Mouse (Mus musculus) liver, embryonic 15.5 days (tissue): Measurements from ENCODE around the gene Map3k21. TPM values are rescaled to one million over a fixed set of nuclear protein-coding genes. Genes with fewer than 3 reads are reported as not detected.

Source experiments
- ATAC-seq: fragments of 200-750 bp; cut with Nextera tagmentation; 2 replicates; pipeline ENCODE4 v1.8.0; 2017; ENCODE audit warnings: moderate number of reproducible peaks, mild to moderate bottlenecking, moderate library complexity; ENCODE audit not compliant: insufficient read depth
- H3K27ac ChIP-seq: fragments of 300-500 bp; sonication (generic); replicated peaks from 2 replicates; pipeline ENCODE4 v1.5.1; 2015; ENCODE audit warnings: mild to moderate bottlenecking, inconsistent platforms
- H3K27me3 ChIP-seq: fragments of 300-500 bp; sonication (generic); 2 replicates; pipeline ENCODE4 v1.6.1; 2015; ENCODE audit warnings: mild to moderate bottlenecking, inconsistent platforms
- H3K36me3 ChIP-seq: fragments of 300-500 bp; sonication (generic); replicated peaks from 2 replicates; pipeline ENCODE4 v1.6.1; 2015; ENCODE audit warnings: moderate library complexity, mild to moderate bottlenecking, inconsistent platforms
- H3K4me1 ChIP-seq: fragments of 300-500 bp; sonication (generic); replicated peaks from 2 replicates; pipeline ENCODE4 v1.6.1; 2015; ENCODE audit warnings: inconsistent platforms
- H3K4me2 ChIP-seq: fragments of 300-500 bp; sonication (generic); 2 replicates; pipeline ENCODE4 v1.6.1; 2015; ENCODE audit warnings: moderate library complexity, mild to moderate bottlenecking, inconsistent platforms
- H3K4me3 ChIP-seq: fragments of 300-500 bp; sonication (generic); replicated peaks from 2 replicates; pipeline ENCODE4 v1.5.1; 2015; ENCODE audit warnings: mild to moderate bottlenecking, inconsistent platforms
- H3K9ac ChIP-seq: fragments of 300-500 bp; sonication (generic); 2 replicates; pipeline ENCODE4 v1.6.1; 2015; ENCODE audit warnings: moderate library complexity, mild to moderate bottlenecking, inconsistent platforms
- H3K9me3 ChIP-seq: fragments of 300-500 bp; sonication (generic); replicated peaks from 2 replicates; pipeline ENCODE4 v1.6.1; 2016; ENCODE audit warnings: inconsistent platforms
- WGBS: fragments of 180-500 bp; shearing (Covaris S2); methylation state at CpG from one replicate; pipeline ENCODE4 v1.1.7; 2015; ENCODE audit warnings: mixed read lengths; ENCODE audit not compliant: insufficient replicate concordance; 5-methylcytosine and 5-hydroxymethylcytosine counted together
- polyA plus RNA-seq: library from polyadenylated mRNA; unstranded; fragments of >200 nt; fragmentation: Nextera tagmentation; extraction: Ambion mirVana; gene quantifications from 2 replicates; pipeline ENCODE4 v1.2.1, GENCODE M21; 2015

The Map3k21 gene
- 0.07 and 0.20 TPM in 2 replicates for polyA plus RNA-seq

DNA sequence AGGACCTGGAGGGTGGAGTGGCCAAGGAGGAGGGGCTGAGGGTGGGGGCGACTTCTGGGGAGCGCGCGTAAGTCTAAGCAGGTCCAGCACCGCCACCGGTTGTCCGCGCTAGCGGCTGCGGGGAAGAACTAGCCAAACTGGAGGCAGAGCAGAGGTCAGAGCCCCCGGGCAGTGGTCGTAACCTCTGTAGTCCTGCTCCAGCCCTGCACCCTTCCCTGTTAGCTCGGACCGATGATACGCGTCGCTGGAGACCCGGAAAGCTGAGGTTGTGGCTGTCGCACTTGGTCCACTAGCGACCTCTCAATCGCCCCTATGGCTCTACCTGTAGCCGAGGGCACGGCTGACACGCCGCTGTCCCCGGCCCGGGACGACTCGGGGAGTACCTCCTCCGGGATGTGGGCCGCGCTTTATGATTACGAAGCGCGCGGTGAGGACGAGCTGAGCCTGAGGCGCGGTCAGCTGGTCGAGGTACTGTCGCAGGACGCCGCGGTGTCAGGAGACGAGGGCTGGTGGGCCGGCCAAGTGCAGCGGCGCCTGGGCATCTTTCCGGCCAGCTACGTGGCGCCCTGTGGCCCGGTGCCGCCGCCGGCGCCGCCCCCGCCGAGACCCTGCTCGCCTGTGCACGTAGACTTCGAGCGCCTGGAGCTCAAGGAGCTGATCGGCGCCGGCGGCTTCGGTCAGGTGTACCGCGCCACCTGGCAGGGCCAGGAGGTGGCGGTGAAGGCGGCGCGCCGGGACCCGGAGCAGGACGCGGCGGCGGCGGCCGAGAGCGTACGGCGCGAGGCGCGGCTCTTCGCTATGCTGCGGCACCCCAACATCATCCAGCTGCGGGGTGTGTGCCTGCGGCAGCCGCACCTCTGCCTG, at the start of gene Map3k21:
Gene Map3k21 (plus strand): TSS at position 86 of the 864 bp plus-strand sequence.
- H3K4me2 ChIP-seq, result peak within 1 kb of the TSS; percentile 65
- no peaks in the 10 kb centered on the region for H3K9me3 ChIP-seq
- H3K27ac ChIP-seq, result no peak within 1 kb of the TSS
- H3K27me3 ChIP-seq, result peaks cover 58% of the 10 kb centered on the region
- H3K4me3 ChIP-seq, result peak within 1 kb of the TSS; percentile 40
- H3K4me1 ChIP-seq, result 0 out of 2 replicates have a peak, but pooled peaks cover 4% of the 10 kb centered on the region
- ATAC-seq, result no peak
- no peaks in the 10 kb centered on the region for H3K36me3 ChIP-seq
- no peak within 1 kb of the TSS for H3K9ac ChIP-seq
- WGBS, result 1% methylated on average over 91 of the region's 93 CpGs

DNA sequence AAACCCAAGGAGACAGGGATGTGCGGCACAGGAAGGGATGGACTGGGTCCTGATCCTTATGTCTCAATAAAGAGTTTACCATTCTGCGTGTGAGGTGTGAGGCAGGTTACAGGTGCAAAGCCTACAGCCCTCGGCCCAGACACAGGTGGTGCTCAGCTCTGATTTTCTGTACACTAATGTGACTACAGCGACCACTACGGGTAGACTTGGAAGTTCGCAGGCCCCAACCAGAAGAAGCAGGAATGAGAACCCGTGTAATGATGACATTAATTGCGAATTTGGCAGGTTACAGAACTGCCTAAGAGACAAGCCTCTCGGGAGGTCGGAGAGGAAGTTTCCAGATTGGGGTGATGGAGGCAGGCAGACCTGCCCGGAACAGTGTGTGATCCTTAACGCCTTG, 44.1 kb upstream of the Map3k21 start:
- Histone ChIP-seq H3K9ac (no peak overlapping the region), H3K4me1 (peaks cover 12% of the 10 kb centered on the region; the same call in 1 of the 2 replicates)
- 64% methylated on average over 12 of the region's 12 CpGs for WGBS

DNA sequence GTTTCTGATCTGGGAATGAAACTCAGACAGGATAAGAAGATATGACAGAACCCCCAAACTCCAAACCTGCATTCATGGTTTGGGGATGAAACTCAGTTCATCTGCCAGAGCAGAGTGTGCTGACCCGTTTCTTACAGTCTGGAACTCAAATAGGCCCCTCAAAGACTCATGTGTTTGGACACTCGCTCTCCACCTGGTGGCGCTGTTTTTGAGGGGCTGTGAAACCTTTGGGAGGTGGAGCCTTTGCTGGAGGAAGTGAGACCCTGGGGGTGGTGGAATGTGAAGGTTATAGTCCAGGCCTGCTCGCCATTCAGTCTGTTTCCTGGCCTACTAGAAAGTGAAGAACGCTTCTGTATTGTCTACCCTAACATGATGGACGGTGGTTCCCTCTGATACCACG, 41.7 kb upstream of the Map3k21 start:
- H3K9me3 ChIP-seq, result no peaks in the 10 kb centered on the region
- peaks cover 13% of the 10 kb centered on the region; the same call in 1 of the 2 replicates for H3K4me1 ChIP-seq
- H3K9ac ChIP-seq, result no peak overlapping the region
- H3K4me3 ChIP-seq, result no peak overlapping the region
- no peak overlapping the region for H3K4me2 ChIP-seq
- H3K27me3 ChIP-seq, result no peaks in the 10 kb centered on the region
- no peaks in the 10 kb centered on the region for H3K36me3 ChIP-seq
- 49% methylated on average over 7 of the region's 7 CpGs for WGBS
- no peak for ATAC-seq
- no peak overlapping the region for H3K27ac ChIP-seq

More for the DNA sequence above, 44.1 kb upstream of the Map3k21 start:
- no peaks in the 10 kb centered on the region for H3K36me3 ChIP-seq
- H3K27ac ChIP-seq, result no peak overlapping the region
- H3K4me3 ChIP-seq, result no peak overlapping the region
- H3K27me3 ChIP-seq, result no peaks in the 10 kb centered on the region; the same call in 1 of the 2 replicates
- no peak for ATAC-seq
- H3K4me2 ChIP-seq, result no peak overlapping the region
- no peaks in the 10 kb centered on the region for H3K9me3 ChIP-seq

DNA sequence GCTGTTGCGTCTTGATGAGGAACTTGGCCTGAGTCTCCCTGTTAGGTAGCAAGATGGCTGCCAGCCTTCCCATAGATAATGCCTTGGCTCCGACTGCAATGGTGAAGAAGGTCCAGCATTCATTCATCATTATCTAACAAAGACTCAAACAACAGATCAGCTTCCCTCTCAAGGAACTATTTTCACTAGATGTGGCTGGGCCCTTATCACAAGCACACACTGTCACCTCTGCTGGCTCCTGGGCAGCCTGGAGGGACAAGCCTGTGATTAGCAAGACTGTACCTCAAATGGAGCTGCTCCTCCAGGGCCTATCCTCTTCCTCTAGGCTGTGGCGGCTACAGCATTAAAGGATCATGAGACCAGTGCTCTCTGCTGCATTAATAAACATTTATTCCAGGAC, 40.5 kb upstream of the Map3k21 start:
- no peaks in the 10 kb centered on the region for H3K27me3 ChIP-seq
- peak; percentile 75 for ATAC-seq
- H3K9me3 ChIP-seq, result no peaks in the 10 kb centered on the region
- no peak overlapping the region for H3K4me2 ChIP-seq
- H3K9ac ChIP-seq, result no peak overlapping the region
- WGBS, result 27% methylated on average over 3 of the region's 3 CpGs
- H3K27ac ChIP-seq, result no peak overlapping the region
- no peak overlapping the region for H3K4me3 ChIP-seq
- H3K36me3 ChIP-seq, result no peaks in the 10 kb centered on the region
- peaks cover 13% of the 10 kb centered on the region; the same call in 1 of the 2 replicates for H3K4me1 ChIP-seq

DNA sequence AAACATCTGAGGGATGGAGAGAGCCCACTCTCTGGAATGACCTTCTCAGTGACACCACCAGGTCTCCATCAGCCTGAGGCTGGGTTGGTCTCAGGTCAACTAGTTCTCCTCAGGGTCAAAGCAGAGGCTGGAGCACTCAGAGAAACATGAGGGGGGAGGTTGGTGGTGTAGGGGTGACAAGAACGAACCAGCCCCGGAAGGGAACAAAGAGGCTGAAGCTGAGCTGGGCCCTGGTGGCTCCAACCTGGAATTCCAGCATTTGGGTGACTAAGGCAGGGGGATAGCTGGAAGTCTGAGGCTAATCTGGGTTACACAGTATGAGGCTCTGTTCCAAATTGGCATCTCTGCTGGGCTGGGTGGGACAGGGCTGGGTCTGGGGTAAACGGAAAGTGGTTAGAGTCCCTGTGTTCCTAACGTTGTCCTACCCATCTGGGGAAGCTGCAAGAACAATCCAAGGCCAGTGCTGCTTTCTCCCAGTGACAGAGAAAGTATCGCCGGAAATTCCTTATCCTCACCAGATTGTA, 40.0 kb upstream of the Map3k21 start:
- Histone ChIP-seq H3K4me2 (no peak overlapping the region), H3K36me3 (no peaks in the 10 kb centered on the region), H3K27me3 (no peaks in the 10 kb centered on the region), H3K9me3 (no peaks in the 10 kb centered on the region), H3K27ac (no peak overlapping the region), H3K9ac (no peak overlapping the region), H3K4me3 (no peak overlapping the region), H3K4me1 (peaks cover 13% of the 10 kb centered on the region; the same call in 1 of the 2 replicates)
- 25% methylated on average over 6 of the region's 6 CpGs for WGBS
- ATAC-seq, result no peak; the same call in 1 of the 2 replicates

DNA sequence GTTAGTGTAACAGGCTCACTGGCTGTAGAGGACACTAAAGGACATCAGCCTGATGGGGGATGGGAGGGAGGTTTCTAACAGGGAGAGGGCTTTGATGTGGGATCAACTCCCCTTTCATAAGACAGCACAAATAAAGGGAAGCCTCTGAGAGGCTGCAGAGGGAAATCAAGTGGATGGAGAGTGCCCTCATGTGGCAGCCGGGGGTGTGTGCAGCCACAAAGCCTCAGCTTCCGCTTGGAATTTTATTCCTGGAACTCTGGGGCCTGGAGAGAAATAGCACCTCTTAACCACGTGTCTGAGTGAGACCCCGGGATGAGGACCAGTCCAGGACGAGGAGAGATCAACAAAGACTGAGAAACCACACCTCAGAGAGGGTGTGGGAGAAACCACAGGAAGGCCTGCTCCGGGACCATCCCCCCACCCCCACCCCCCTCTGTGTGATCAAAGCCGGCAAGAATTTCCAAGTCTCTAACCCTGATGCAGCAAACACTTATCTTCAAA, 39.4 kb upstream of the Map3k21 start:
- no peak overlapping the region for H3K27ac ChIP-seq
- no peaks in the 10 kb centered on the region for H3K36me3 ChIP-seq
- no peaks in the 10 kb centered on the region for H3K27me3 ChIP-seq
- peak; percentile 35; the same call in 1 of the 2 replicates for ATAC-seq
- H3K9ac ChIP-seq, result no peak overlapping the region
- WGBS, result 2% methylated on average over 7 of the region's 7 CpGs
- no peak overlapping the region for H3K4me3 ChIP-seq
- peaks cover 13% of the 10 kb centered on the region; the same call in 1 of the 2 replicates for H3K4me1 ChIP-seq
- H3K9me3 ChIP-seq, result no peaks in the 10 kb centered on the region
- peak overlapping the region; percentile 20; the same call in 1 of the 2 replicates for H3K4me2 ChIP-seq

DNA sequence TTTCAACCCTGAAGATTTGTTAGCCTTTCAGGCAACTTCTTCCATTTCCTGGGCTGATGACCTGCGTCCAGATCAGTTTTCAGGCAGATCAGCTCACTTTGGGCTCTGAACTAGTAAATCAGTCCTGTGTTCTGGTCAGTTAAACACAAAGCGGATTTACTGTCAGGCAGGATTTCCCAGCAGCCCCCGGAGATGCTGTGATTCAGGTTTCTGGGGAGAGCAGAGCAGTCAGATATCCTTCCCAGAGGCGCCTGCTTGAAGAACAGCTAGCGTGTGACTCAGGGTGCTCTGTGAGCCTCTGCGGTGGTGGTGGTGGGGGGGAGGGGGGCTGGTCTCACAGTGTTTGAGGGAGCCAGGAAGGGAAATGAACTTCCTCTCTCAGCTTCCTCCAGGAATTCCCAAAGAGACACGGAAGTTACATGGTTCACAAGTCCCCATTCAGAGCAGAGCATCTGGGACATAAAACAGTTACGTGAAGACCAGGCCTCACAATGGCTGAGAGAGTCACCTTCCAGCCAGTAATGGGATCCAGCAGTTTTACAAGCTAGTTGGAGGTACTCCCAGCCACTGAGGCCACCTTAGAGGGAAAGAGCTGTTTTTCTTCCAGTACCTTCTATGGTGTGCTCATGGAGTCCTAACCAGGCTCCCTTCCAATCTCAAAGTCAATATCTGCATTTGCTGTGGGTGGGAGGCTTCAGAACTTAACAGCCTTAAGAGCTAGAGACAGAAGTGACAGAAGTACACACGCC, 37.6 kb upstream of the Map3k21 start:
- 51% methylated on average over 9 of the region's 9 CpGs for WGBS
- Histone ChIP-seq H3K9ac (no peak overlapping the region), H3K4me3 (no peak overlapping the region), H3K27ac (no peak overlapping the region), H3K4me1 (peaks cover 13% of the 10 kb centered on the region; the same call in 1 of the 2 replicates), H3K4me2 (no peak overlapping the region), H3K36me3 (no peaks in the 10 kb centered on the region), H3K27me3 (no peaks in the 10 kb centered on the region), H3K9me3 (no peaks in the 10 kb centered on the region)
- no peak for ATAC-seq

DNA sequence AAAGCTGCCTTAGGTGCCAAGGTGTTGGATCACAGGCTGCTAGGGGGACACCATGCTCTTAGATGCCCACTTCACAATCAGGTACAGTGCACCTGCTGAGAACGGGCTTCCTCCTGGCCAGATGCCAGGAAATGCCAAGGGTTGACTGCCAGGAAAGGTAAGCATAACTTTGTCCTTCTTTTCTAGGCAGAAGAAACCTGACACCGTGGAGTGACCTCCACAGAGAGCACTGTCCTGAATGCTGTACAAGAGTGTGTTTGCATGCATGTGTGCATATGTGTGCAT, 37.1 kb upstream of the Map3k21 start:
- WGBS, result 57% methylated on average over 2 of the region's 2 CpGs
- Histone ChIP-seq H3K4me2 (no peak overlapping the region), H3K27me3 (no peaks in the 10 kb centered on the region), H3K4me1 (peaks cover 13% of the 10 kb centered on the region; the same call in 1 of the 2 replicates), H3K27ac (no peak overlapping the region), H3K9ac (no peak overlapping the region), H3K36me3 (no peaks in the 10 kb centered on the region), H3K4me3 (no peak overlapping the region), H3K9me3 (no peaks in the 10 kb centered on the region)
- ATAC-seq, result no peak

DNA sequence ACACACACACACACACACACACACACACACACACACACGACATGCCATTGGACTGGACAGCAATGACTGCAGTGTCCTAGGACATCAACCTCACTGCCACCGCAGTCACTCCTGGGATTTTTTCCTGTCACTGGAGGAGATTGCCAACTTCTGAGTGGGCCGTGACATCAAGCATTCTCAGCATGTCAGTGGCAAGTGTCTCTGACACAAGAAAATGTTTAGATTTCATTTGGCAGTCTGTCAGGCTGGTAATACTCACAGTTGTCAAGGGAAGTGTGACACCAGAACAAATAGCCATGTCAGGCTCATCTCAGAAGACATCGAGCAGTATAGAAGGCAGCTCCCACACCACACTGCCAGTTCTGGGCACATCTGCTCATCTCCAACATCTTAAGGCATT, 29.8 kb upstream of the Map3k21 start:
- no peaks in the 10 kb centered on the region for H3K9me3 ChIP-seq
- H3K4me2 ChIP-seq, result no peak overlapping the region
- no peak overlapping the region for H3K27ac ChIP-seq
- WGBS, result 75% methylated on average over 4 of the region's 4 CpGs
- no peak overlapping the region for H3K9ac ChIP-seq
- H3K27me3 ChIP-seq, result no peaks in the 10 kb centered on the region
- no peak for ATAC-seq
- H3K36me3 ChIP-seq, result no peaks in the 10 kb centered on the region
- no peaks in the 10 kb centered on the region for H3K4me1 ChIP-seq
- no peak overlapping the region for H3K4me3 ChIP-seq

DNA sequence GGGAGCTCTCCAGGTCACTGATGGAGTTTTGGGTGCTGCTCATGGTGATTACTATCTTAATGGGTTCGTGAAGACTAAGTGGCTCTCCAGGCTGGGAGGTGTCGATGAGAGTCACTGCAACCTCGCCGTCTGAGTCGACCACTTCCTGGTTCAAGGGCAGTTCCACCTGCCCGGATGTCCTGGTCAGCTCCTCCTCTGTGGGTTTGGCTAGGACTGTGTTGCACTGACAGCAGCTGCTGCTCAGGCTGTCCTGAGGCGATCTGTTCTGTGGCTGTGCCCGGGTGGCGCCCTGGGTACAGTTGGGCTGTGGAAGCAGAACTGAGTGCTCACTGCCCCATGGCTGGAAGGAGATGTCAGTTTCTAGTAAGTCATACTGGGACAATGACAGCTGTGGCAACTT, 22.7 kb upstream of the Map3k21 start:
- ATAC-seq, result no peak
- Histone ChIP-seq H3K27me3 (no peaks in the 10 kb centered on the region), H3K27ac (no peak overlapping the region), H3K36me3 (no peaks in the 10 kb centered on the region), H3K9ac (no peak overlapping the region), H3K4me3 (no peak overlapping the region), H3K4me1 (no peaks in the 10 kb centered on the region), H3K9me3 (no peaks in the 10 kb centered on the region), H3K4me2 (no peak overlapping the region)
- 46% methylated on average over 9 of the region's 9 CpGs for WGBS

DNA sequence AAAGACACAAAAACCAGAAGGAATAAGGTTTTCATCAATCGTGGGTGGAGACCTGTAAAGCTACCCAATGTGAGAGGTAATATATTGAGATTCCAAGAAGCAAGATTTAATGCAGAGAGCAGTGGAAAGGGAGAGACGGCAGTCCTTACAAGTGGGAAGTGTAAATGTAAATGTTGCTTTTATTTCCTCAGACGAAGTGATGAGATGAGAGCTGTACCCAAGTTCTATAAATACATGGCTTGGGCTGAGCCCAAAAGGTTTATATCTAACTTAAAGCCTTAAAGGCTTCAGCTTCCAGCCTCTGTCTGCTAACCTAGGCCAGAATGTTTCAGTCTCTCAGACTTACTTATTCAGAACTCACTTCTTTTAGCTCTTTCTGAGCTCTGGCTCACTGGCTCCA, 20.3 kb upstream of the Map3k21 start:
- Histone ChIP-seq H3K27me3 (no peaks in the 10 kb centered on the region), H3K9ac (no peak overlapping the region), H3K27ac (no peak overlapping the region), H3K4me2 (no peak overlapping the region), H3K36me3 (no peaks in the 10 kb centered on the region), H3K9me3 (no peaks in the 10 kb centered on the region), H3K4me3 (no peak overlapping the region), H3K4me1 (no peaks in the 10 kb centered on the region)
- WGBS, result 60% methylated on average over 3 of the region's 3 CpGs
- no peak for ATAC-seq
